Mouse (Mus musculus): Measurements from ENCODE around the gene Fcho1. TPM values are rescaled to one million over a fixed set of nuclear protein-coding genes. Genes with fewer than 3 reads are reported as not detected.
A peak's percentile ranks its signal among the peaks of the same experiment; 100 is the strongest.

The Fcho1 gene
- polyA plus RNA-seq, 1 experiment from 2014 or later = 4.0 TPM

DNA sequence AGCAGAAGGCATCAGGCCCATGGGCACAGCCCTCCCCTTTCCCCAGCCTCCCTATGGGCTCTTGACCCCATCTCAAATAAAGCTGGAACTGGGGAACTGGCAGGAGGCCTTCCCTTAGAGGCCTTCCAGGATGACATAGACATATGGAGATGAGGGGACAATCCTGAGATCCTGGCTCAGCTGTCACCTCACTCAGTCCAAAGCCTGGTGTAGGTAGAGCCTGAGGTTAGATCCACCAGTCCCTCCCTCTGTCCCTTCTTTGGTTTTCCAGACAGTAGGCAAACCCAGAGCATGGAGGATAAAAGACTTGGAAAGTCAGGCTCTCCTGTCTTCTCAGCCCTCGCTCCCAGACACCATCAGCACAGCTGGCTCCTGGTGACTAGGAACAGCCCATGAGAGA, 58.7 kb downstream of the Fcho1 start:
- no peak overlapping the region; the same call in 1 of the 2 replicates for H3K9ac ChIP-seq
- no peak overlapping the region for H3K4me3 ChIP-seq
- H3K4me1 ChIP-seq = peaks cover 36% of the 10 kb centered on the region
- H3K4me2 ChIP-seq (replicated peaks) = no peak overlapping the region
- 31% methylated on average over 1 of the region's 1 CpGs for WGBS
- H3K9me3 ChIP-seq = no peaks in the 10 kb centered on the region
- no peak for ATAC-seq (ENCODE audit: low FRiP score, low read depth)
- no peaks in the 10 kb centered on the region for H3K36me3 ChIP-seq
- H3K27ac ChIP-seq = no peak overlapping the region
- peaks cover 90% of the 10 kb centered on the region for H3K27me3 ChIP-seq

DNA sequence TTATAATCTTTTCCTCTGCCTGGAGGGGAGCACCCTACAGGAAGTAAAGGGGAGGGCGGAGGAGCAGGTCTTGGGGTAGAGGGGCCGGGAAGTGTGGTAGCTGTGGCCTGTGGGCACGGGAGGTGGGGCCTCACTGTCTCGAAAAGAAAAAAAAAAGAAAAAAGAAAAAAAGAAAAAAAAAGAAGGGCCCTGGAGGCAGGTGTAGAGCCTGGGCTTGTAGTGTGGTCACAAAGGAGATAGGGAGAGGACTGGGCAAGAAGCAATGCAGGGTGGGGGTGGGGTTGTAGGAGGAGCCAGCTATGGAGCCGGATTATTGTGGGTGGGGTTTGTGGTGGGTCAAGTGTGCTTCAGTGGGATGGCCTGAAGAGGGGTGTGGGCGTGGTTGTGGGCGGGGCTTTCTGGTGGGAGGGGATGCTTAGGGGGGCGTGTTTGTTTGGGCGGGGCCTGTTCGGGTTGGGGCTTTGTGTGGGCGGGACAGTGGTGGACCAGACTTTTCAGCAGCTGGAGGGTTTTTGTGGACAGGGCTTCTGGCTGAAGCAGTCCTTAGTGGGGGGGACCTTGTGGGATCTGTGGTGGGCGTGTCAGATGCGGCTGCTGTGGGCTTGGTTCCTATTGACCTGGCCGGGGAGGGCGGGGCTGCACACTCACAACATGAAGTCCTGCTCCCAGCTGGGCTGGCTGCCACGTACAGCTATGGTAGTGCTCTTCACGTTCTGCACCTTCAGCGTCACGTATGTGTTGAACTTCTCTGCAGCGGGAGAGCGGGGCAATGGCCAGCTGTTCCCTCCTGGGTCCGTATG, 60.0 kb downstream of the Fcho1 start:
- peak overlapping the region; percentile 47 for H3K4me2 ChIP-seq (replicated peaks)
- WGBS = 2% methylated on average over 22 of the region's 22 CpGs
- H3K4me1 ChIP-seq = peaks cover 26% of the 10 kb centered on the region
- H3K9me3 ChIP-seq = no peaks in the 10 kb centered on the region
- 0 out of 2 replicates have a peak overlapping the region, but pooled peaks have one; percentile 2 for H3K4me3 ChIP-seq
- 0 out of 2 replicates have a peak, but pooled peaks have one; percentile 52 for ATAC-seq (ENCODE audit: low FRiP score, low read depth)
- peaks cover 90% of the 10 kb centered on the region for H3K27me3 ChIP-seq
- H3K27ac ChIP-seq = no peak overlapping the region
- H3K9ac ChIP-seq = no peak overlapping the region
- H3K36me3 ChIP-seq = no peaks in the 10 kb centered on the region

DNA sequence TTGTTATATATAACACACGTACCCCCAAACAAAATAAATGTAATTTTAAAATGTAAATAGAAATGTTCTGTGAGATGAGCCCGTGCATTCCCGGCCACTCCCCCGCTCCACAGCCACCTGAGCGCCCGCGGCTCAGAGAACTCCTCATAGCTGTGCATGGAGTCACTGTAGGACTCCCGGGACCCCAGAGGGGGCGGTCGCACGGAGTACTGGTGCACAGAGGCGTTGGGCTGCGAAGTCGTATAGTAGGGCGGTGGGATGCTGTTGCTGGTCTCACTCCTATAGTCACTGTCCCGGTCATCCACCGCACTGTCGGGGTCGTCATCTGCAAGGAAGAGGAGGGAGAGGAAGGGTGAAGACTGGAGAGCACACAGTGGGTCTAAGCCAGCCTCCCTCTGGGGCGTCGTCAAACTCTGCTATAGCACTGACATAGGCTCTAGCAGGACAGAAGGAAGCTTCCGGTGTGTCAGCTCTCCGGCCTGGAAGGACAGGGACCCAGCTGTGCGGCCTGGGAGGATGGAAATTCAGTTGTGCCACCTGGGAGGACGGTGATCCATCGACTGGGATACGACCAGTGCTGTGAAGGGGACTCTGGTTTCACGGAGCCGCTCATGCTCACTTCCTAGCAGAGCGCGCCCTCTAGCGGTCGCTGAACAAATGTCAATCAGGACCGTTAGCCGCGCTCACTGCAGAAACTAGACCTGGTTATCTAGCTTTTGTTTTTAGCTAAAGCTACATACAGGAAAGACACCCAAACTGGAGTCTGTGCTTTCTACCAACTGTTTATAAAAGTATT, 65.0 kb downstream of the Fcho1 start:
- ATAC-seq (ENCODE audit: low FRiP score, low read depth) = peak; percentile 63
- Histone ChIP-seq H3K4me3 (no peak overlapping the region), H3K27ac (no peak overlapping the region), H3K9me3 (no peaks in the 10 kb centered on the region), H3K36me3 (no peaks in the 10 kb centered on the region), H3K27me3 (peaks cover 90% of the 10 kb centered on the region), H3K4me1 (no peaks in the 10 kb centered on the region), H3K9ac (no peak overlapping the region), H3K4me2 (replicated peaks) (0 out of 2 replicates have a peak overlapping the region, but pooled peaks have one; percentile 22)
- WGBS = 5% methylated on average over 36 of the region's 36 CpGs

DNA sequence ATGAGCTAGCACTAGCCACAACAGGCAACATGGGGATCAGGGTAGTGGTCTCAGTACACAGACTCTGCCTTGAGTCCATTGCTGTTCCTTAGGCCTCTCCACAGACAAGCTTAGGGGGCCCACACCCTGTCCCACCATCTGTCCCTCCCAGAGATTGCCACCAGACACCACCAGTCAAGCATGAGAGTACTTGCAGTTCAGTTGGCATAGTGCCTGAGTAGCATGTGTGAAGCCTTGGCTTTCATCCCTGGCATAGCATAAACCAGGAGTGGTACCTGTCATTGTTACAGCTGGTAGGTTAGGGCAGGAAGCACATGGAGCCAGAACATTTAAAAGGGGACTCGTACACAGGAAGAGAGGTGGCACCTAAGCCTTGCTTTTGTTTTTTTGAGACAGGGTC, 65.8 kb downstream of the Fcho1 start:
- 73% methylated on average over 1 of the region's 1 CpGs for WGBS
- no peak overlapping the region for H3K9ac ChIP-seq
- ATAC-seq (ENCODE audit: low FRiP score, low read depth) = no peak
- H3K4me2 ChIP-seq (replicated peaks) = no peak overlapping the region
- H3K36me3 ChIP-seq = no peaks in the 10 kb centered on the region
- H3K4me1 ChIP-seq = peaks cover 3% of the 10 kb centered on the region
- H3K27me3 ChIP-seq = peaks cover 92% of the 10 kb centered on the region
- no peak overlapping the region for H3K4me3 ChIP-seq
- no peaks in the 10 kb centered on the region for H3K9me3 ChIP-seq
- no peak overlapping the region for H3K27ac ChIP-seq

DNA sequence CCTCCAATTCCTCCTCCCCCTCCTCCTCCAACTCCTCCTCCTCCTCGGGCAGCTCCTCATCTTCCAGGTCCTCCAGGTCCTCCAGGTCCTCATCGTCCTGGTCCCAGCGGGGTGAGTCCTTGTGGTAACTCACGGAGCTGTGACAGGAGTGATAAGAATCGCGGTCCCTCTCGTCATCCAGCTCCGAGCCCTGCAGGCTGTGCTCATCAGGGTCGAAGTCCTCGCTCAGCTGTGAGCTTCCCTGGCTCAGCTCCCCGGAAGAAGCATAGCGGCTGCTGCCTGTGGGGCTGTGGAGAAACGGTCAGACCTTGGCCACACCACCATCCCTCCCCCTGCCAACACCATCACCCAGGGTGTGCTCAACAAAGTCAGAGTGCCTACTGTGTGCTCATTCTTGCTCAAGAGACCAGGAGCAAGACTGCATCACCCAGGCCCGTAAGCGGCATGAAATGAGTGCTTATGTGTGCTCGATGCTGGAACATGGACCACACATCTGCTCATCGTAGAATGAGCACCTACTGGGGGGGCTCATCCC, 66.9 kb downstream of the Fcho1 start:
- Histone ChIP-seq H3K27ac (no peak overlapping the region), H3K36me3 (no peaks in the 10 kb centered on the region), H3K4me3 (no peak overlapping the region), H3K9ac (no peak overlapping the region), H3K4me1 (peaks cover 12% of the 10 kb centered on the region), H3K27me3 (peaks cover 97% of the 10 kb centered on the region), H3K9me3 (no peaks in the 10 kb centered on the region), H3K4me2 (replicated peaks) (no peak overlapping the region)
- 36% methylated on average over 17 of the region's 17 CpGs for WGBS
- ATAC-seq (ENCODE audit: low FRiP score, low read depth) = no peak

Other genes starting within 250 kb of the Fcho1 start
- gene Ano8, start 239.8 kb downstream of the Fcho1 start, polyA plus RNA-seq (2015; fragmentation: Nextera tagmentation; extraction: Ambion mirVana) = 1.5 and 1.7 TPM in 2 replicates
- 23.6 and 25.0 TPM in 2 replicates for gene Gtpbp3, start 237.6 kb downstream of the Fcho1 start, polyA plus RNA-seq (2015; fragmentation: Nextera tagmentation; extraction: Ambion mirVana)
- gene Plvap, start 214.0 kb downstream of the Fcho1 start, polyA plus RNA-seq (2015; fragmentation: Nextera tagmentation; extraction: Ambion mirVana) = 58.5 and 59.4 TPM in 2 replicates
- gene Ccdc194, start 200.0 kb downstream of the Fcho1 start, polyA plus RNA-seq (2015; fragmentation: Nextera tagmentation; extraction: Ambion mirVana) = 0.41 and 0.78 TPM in 2 replicates
- 21.0 and 22.3 TPM in 2 replicates for gene Bst2, start 188.3 kb downstream of the Fcho1 start, polyA plus RNA-seq (2015; fragmentation: Nextera tagmentation; extraction: Ambion mirVana)
- 80.7 and 83.6 TPM in 2 replicates for gene Mvb12a, start 182.8 kb downstream of the Fcho1 start, polyA plus RNA-seq (2015; fragmentation: Nextera tagmentation; extraction: Ambion mirVana)
- 0.27 and 0.64 TPM in 2 replicates for gene Tmem221, start 166.8 kb downstream of the Fcho1 start, polyA plus RNA-seq (2015; fragmentation: Nextera tagmentation; extraction: Ambion mirVana)
- gene Nxnl1, start 159.1 kb downstream of the Fcho1 start, polyA plus RNA-seq (2015; fragmentation: Nextera tagmentation; extraction: Ambion mirVana) = not detected in 2 replicates
- gene Slc27a1, start 156.8 kb downstream of the Fcho1 start, polyA plus RNA-seq (2015; fragmentation: Nextera tagmentation; extraction: Ambion mirVana) = 52.2 and 52.3 TPM in 2 replicates
- gene Pgls, start 133.5 kb downstream of the Fcho1 start, polyA plus RNA-seq (2015; fragmentation: Nextera tagmentation; extraction: Ambion mirVana) = 210 and 212 TPM in 2 replicates
- 4.0 and 5.7 TPM in 2 replicates for gene Fam129c, start 128.1 kb downstream of the Fcho1 start, polyA plus RNA-seq (2015; fragmentation: Nextera tagmentation; extraction: Ambion mirVana)
- gene Colgalt1, start 114.7 kb downstream of the Fcho1 start, polyA plus RNA-seq (2015; fragmentation: Nextera tagmentation; extraction: Ambion mirVana) = 85.6 and 87.6 TPM in 2 replicates
- 0.75 and 0.77 TPM in 2 replicates for gene Unc13a, start 54.0 kb downstream of the Fcho1 start, polyA plus RNA-seq (2015; fragmentation: Nextera tagmentation; extraction: Ambion mirVana)
- gene Jak3, start 49.4 kb downstream of the Fcho1 start, polyA plus RNA-seq (2015; fragmentation: Nextera tagmentation; extraction: Ambion mirVana) = 3.4 and 4.2 TPM in 2 replicates
- 0.48 and 0.55 TPM in 2 replicates for gene Insl3, start 36.5 kb downstream of the Fcho1 start, polyA plus RNA-seq (2015; fragmentation: Nextera tagmentation; extraction: Ambion mirVana)
- gene B3gnt3, start 23.9 kb downstream of the Fcho1 start, polyA plus RNA-seq (2015; fragmentation: Nextera tagmentation; extraction: Ambion mirVana) = 0.77 and 0.92 TPM in 2 replicates
- 7.1 and 7.9 TPM in 2 replicates for gene Zfp709, start 156.3 kb upstream of the Fcho1 start, polyA plus RNA-seq (2015; fragmentation: Nextera tagmentation; extraction: Ambion mirVana)
- gene Zfp882, start 182.9 kb upstream of the Fcho1 start, polyA plus RNA-seq (2015; fragmentation: Nextera tagmentation; extraction: Ambion mirVana) = 9.1 and 9.8 TPM in 2 replicates
- gene Zfp617, start 182.9 kb upstream of the Fcho1 start, polyA plus RNA-seq (2015; fragmentation: Nextera tagmentation; extraction: Ambion mirVana) = 26.8 and 29.5 TPM in 2 replicates
- gene Zfp961, start 225.3 kb upstream of the Fcho1 start, polyA plus RNA-seq (2015; fragmentation: Nextera tagmentation; extraction: Ambion mirVana) = 16.3 and 16.4 TPM in 2 replicates